Mouse (Mus musculus): ENCODE results near the gene Prss29.

DNA sequence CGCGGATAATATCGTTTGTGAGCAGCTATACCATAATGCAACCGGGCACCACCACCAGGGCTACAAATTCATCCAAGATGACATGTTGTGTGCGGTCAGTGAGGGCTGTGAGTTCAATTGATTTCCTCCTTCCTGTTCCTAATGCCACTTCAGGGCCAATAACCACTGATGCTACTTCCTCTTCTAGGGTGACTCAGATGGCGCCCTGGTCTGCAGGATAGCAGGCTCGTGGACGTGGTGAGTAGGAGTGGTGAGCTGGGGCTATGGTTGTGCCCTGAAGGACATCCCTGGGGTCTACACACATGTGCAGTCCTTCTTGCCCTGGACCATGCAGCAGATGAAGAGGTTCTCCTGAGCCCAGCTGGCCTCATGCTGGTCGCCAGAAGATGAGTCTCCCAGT, 13.9 kb downstream of the Prss29 start:
- TF ChIP-seq CTCF (IDR thresholded peaks at IDR 0.05; ENCODE audit: low read depth, low read length) (no peak), POLR2A (IDR thresholded peaks at IDR 0.05; ENCODE audit: borderline replicate concordance, low read depth, low read length) (no peak)

Data from bone marrow macrophage, adult 2 months (primary cell).